In the genomic region with DNA sequence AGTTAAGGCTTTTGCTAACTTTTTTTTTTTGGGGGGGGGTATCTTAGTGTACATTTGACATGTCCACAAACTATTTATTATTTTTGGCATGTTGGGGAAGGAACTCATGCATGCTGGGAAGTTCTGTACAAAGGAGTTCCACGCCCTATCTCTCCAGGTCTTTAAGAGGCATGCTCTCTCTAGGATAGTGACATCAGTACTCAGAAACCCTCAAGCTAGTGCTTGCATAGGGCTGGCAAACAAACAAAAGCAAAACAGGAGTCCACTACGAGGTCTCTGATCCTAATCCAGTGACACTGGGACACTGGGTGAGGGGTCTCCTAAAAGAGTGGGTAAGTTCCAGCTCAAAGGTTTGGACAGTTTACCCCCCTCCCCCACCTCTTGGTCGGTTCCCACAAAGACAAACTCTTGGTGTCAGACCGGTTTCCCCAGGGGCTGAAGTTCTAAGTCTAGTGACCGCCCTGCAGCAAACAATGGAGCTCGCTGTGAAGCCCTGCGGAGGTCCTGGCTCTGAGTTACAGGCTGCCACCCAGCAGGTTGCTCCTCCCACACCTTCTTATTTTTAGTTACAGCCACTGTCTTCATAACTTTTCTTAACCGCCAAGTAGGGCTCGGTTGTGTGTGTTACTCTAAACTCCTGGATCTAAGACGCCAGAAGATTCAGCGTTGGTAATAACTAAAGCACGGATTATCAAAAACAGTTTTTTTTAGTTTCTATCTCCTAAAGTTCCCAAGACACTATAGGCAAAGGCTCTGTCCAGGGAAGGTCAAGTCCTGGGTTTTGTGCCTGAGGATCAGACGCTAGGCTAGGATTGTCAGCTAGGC, we compare ENCODE assay signal across 9 mouse cellular contexts. TPM values are rescaled to one million over a fixed set of nuclear protein-coding genes. Genes with fewer than 3 reads are reported as not detected.
DNase-seq lines count a peak whose midpoint lies in the region; ATAC-seq and TF ChIP-seq lines count a peak whose summit lies in the region.
"Had no signal": no experiment of that assay in that cellular context is flagged by ENCODE, and none has a peak within 500 bp of the region (broad histone marks: within the 10 kb centered on the region; RNA-seq: fewer than 3 reads in every experiment).

No protein-coding gene starts in this region.

- intact Hi-C loops in heart, postnatal 36 days (cut with DNase I) = loop anchor here (5.0 kb wide), 3 partner anchors 53 to 93 kb away; partner anchors contain the start of gene Zfyve16

- TF ChIP-seq POLR2A in bone marrow, adult 2 months (IDR thresholded peaks at IDR 0.05; ENCODE audit: borderline replicate concordance, control insufficient read depth, low read depth, low read length) = 0 out of 2 replicates have a peak, but pooled peaks have one; percentile 26

- peaks cover 22% of the 10 kb centered on the region for H3K27me3 ChIP-seq in E14TG2a.4 (ENCODE audit: insufficient read depth, low read length)
- no peaks in the 10 kb centered on the region; the same call in 1 of the 2 replicates for H3K27me3 ChIP-seq in forebrain, embryonic 11.5 days (ENCODE audit: control insufficient read depth, insufficient read depth, low read length)
- H3K27me3 ChIP-seq in stomach, embryonic 16.5 days (ENCODE audit: control insufficient read depth, insufficient read depth, low read length) = no peaks in the 10 kb centered on the region

- peaks cover 18% of the 10 kb centered on the region for H3K9me3 ChIP-seq in E14TG2a.4 (ENCODE audit: low read length)
- H3K9me3 ChIP-seq in forebrain, embryonic 11.5 days (ENCODE audit: control insufficient read depth, low read length) = no peaks in the 10 kb centered on the region
- H3K9me3 ChIP-seq in stomach, embryonic 16.5 days (replicated peaks; ENCODE audit: control insufficient read depth, low read length) = no peaks in the 10 kb centered on the region

- H3K36me3 ChIP-seq in E14TG2a.4 (ENCODE audit: insufficient read depth, low read length) = no peaks in the 10 kb centered on the region
- H3K36me3 ChIP-seq in forebrain, embryonic 11.5 days (ENCODE audit: control insufficient read depth, insufficient read depth, low read length) = no peaks in the 10 kb centered on the region
- H3K36me3 ChIP-seq in stomach, embryonic 16.5 days (ENCODE audit: control insufficient read depth, insufficient read depth, low read length) = no peaks in the 10 kb centered on the region

- no peak for TF ChIP-seq CTCF in E14TG2a.4 (conservative IDR thresholded peaks at IDR 0.05; ENCODE audit: low read length)
- TF ChIP-seq CTCF in bone marrow, adult 2 months (IDR thresholded peaks at IDR 0.05; ENCODE audit: control insufficient read depth, insufficient read depth, low read length) = no peak

- H3K4me2 ChIP-seq in forebrain, embryonic 11.5 days (ENCODE audit: low read depth, low read length, severe bottlenecking) = peak overlapping the region; percentile 90
- peak overlapping the region; percentile 94 for H3K4me2 ChIP-seq in stomach, embryonic 16.5 days (ENCODE audit: low read depth, low read length)

- WGBS in bone marrow, adult 2 months = 4% methylated on average over 13 of the region's 13 CpGs
- WGBS in forebrain, embryonic 11.5 days = 10% methylated on average over 13 of the region's 13 CpGs
- WGBS in large intestine, adult 2 months = 6% methylated on average over 13 of the region's 13 CpGs
- WGBS in stomach, embryonic 16.5 days = 8% methylated on average over 13 of the region's 13 CpGs

- H3K27ac ChIP-seq in bone marrow, adult 2 months (ENCODE audit: control insufficient read depth, insufficient read depth, low read depth, low read length, poor library complexity) = peak overlapping the region; percentile 94
- H3K27ac ChIP-seq in forebrain, embryonic 11.5 days (ENCODE audit: low read depth, low read length) = no peak overlapping the region
- H3K27ac ChIP-seq in stomach, embryonic 16.5 days (ENCODE audit: low read length) = peak overlapping the region; percentile 98

- H3K4me1 ChIP-seq in E14TG2a.4 (replicated peaks; ENCODE audit: low read depth, low read length) = peaks cover 31% of the 10 kb centered on the region
- H3K4me1 ChIP-seq in bone marrow, adult 2 months (ENCODE audit: control insufficient read depth, insufficient read depth, low read length) = peaks cover 1% of the 10 kb centered on the region; the same call in 1 of the 2 replicates
- peaks cover 7% of the 10 kb centered on the region; the same call in 1 of the 2 replicates for H3K4me1 ChIP-seq in forebrain, embryonic 11.5 days (replicated peaks; ENCODE audit: control insufficient read depth, insufficient read depth, low read length)
- H3K4me1 ChIP-seq in stomach, embryonic 16.5 days (ENCODE audit: control insufficient read depth, insufficient read depth, low read length) = peaks cover 21% of the 10 kb centered on the region

- no peak for ATAC-seq in forebrain, embryonic 11.5 days (replicated peaks; ENCODE audit: low FRiP score)
- peak; percentile 64 for ATAC-seq in megakaryocyte-erythroid progenitor cell, adult 5-6 weeks (replicated peaks; ENCODE audit: low FRiP score, low TSS enrichment, poor library complexity, severe bottlenecking)
- ATAC-seq in stomach, embryonic 16.5 days (ENCODE audit: insufficient read depth, low FRiP score) = peak; percentile 61

- peak overlapping the region; percentile 91 for H3K4me3 ChIP-seq in E14TG2a.4 (replicated peaks; ENCODE audit: low read length)
- H3K4me3 ChIP-seq in bone marrow, adult 2 months (replicated peaks; ENCODE audit: control insufficient read depth, low read depth, low read length) = peak overlapping the region; percentile 75
- H3K4me3 ChIP-seq in forebrain, embryonic 11.5 days (ENCODE audit: low read depth, low read length) = peak overlapping the region; percentile 63; the same call in 1 of the 2 replicates
- H3K4me3 ChIP-seq in stomach, embryonic 16.5 days (replicated peaks; ENCODE audit: low read length) = peak overlapping the region; percentile 83

- H3K9ac ChIP-seq in forebrain, embryonic 11.5 days (ENCODE audit: low read length) = peak overlapping the region; percentile 67
- peak overlapping the region; percentile 94 for H3K9ac ChIP-seq in stomach, embryonic 16.5 days (ENCODE audit: low read length)

- DNase-seq in forebrain, embryonic 11.5 days (ENCODE audit: low spot score) = no peak
- peak; percentile 53 to 59 for DNase-seq in heart, postnatal 36 days
- peak; percentile 51 for DNase-seq in large intestine, adult 2 months (ENCODE audit: low read depth, low spot score)
- no peak for DNase-seq in right cerebral cortex, postnatal 25 days

RNA-seq across cellular contexts. Expression of gene Serinc5, which starts 1.2 kb away (rescaled TPM):
- 17.2 and 17.4 TPM in 2 replicates for polyA plus RNA-seq in bone marrow, adult 2 months (2011; ENCODE audit: insufficient read depth, insufficient read length, low replicate concordance, missing spikeins)
- polyA plus RNA-seq in forebrain, embryonic 11.5 days (2014; fragmentation: Nextera tagmentation; extraction: Ambion mirVana) = 6.6 and 7.7 TPM in 2 replicates
- total RNA-seq in heart, postnatal 36 days (2021) = 10 to 100 TPM; 15.4 to 18.5 TPM
- 9.2 and 19.8 TPM in 2 replicates for polyA plus RNA-seq in large intestine, adult 2 months (2012; rRNA removed)
- total RNA-seq in megakaryocyte-erythroid progenitor cell, adult 5-6 weeks (2014; fragmentation: Nextera tagmentation) = 34.0 and 42.3 TPM in 2 replicates
- total RNA-seq in megakaryocyte-erythroid progenitor cell, adult 5-6 weeks (2017) = 23.5 and 23.7 TPM in 2 replicates
- 29.9 and 30.8 TPM in 2 replicates for polyA plus RNA-seq in stomach, embryonic 16.5 days (2015; fragmentation: Nextera tagmentation; extraction: Ambion mirVana)

RNA-seq across cellular contexts. Expression of gene Spz1, which starts 33.7 kb away (rescaled TPM):
- polyA plus RNA-seq in bone marrow, adult 2 months (2011; ENCODE audit: insufficient read depth, insufficient read length, low replicate concordance, missing spikeins) = not detected in 2 replicates
- polyA plus RNA-seq in forebrain, embryonic 11.5 days (2014; fragmentation: Nextera tagmentation; extraction: Ambion mirVana) = not detected in 2 replicates
- not detected for total RNA-seq in heart, postnatal 36 days (2021)
- polyA plus RNA-seq in large intestine, adult 2 months (2012; rRNA removed) = not detected in 2 replicates
- total RNA-seq in megakaryocyte-erythroid progenitor cell, adult 5-6 weeks (2014; fragmentation: Nextera tagmentation) = not detected in 2 replicates
- total RNA-seq in megakaryocyte-erythroid progenitor cell, adult 5-6 weeks (2017) = not detected in 2 replicates
- polyA plus RNA-seq in stomach, embryonic 16.5 days (2015; fragmentation: Nextera tagmentation; extraction: Ambion mirVana) = not detected in 2 replicates
- total RNA-seq: gastrocnemius, adult 8-10 months had no signal

Comparison
In these comparisons a context has a peak if more than half of its experiments do, and no peak if none do; other contexts are left out.
1. DNase-seq: peak in heart, postnatal 36 days (2 of 2) and large intestine, adult 2 months (single experiment); none in forebrain, embryonic 11.5 days (single experiment) and right cerebral cortex, postnatal 25 days (single experiment).
2. Peak in every context shown above with its lines, with median percentiles within 50 percentile points of each other: H3K4me3 ChIP-seq.